Comparison of ENCODE assay signal across 8 mouse cellular contexts in genomic region chr8:86745221-86745934, GRCm38 (mm10). TPM values are rescaled to one million over a fixed set of nuclear protein-coding genes. Genes with fewer than 3 reads are reported as not detected.
DNase-seq lines count a peak whose midpoint lies in the region; ATAC-seq and TF ChIP-seq lines count a peak whose summit lies in the region.

Gm10638 (plus strand) TSS chr8:86745699.
Siah1a (minus strand) TSS chr8:86745934.

- H3K9me3 ChIP-seq in G1E (replicated peaks), result no peaks in the 10 kb centered on the region
- H3K9me3 ChIP-seq in forebrain, embryonic 16.5 days (ENCODE audit: control insufficient read depth, low read length), result no peaks in the 10 kb centered on the region
- H3K9me3 ChIP-seq in lung, embryonic 16.5 days (ENCODE audit: control insufficient read depth, low read length), result no peaks in the 10 kb centered on the region

- DNase-seq in G1E (ENCODE audit: low spot score), result peak; percentile 48
- DNase-seq in cerebellum, adult 18-20 months, result peak; percentile 67 to 75
- peak; percentile 70 for DNase-seq in heart, postnatal 4 days
- peak; percentile 52 for DNase-seq in layer of hippocampus, adult 9-11 months
- DNase-seq in thymus, postnatal 0 days (ENCODE audit: low spot score), result peak; percentile 49

- no peak for TF ChIP-seq CTCF in G1E (IDR thresholded peaks at IDR 0.05; ENCODE audit: low read depth, low read length)
- TF ChIP-seq CTCF in olfactory bulb, adult 2 months (IDR thresholded peaks at IDR 0.05; ENCODE audit: insufficient read depth, low read depth, low read length), result no peak

- ATAC-seq in G1E (ENCODE audit: extremely low read depth, insufficient number of reproducible peaks, low FRiP score, poor library complexity, severe bottlenecking), result peak; percentile 52
- peak; percentile 79 for ATAC-seq in forebrain, embryonic 16.5 days
- peak; percentile 80 for ATAC-seq in lung, embryonic 16.5 days (ENCODE audit: low read depth)

- peak within 1 kb of the TSS; percentile 85 for H3K4me3 ChIP-seq in G1E (ENCODE audit: low read depth, low read length)
- H3K4me3 ChIP-seq in forebrain, embryonic 16.5 days (replicated peaks; ENCODE audit: low read length), result peak within 1 kb of the TSS; percentile 91
- H3K4me3 ChIP-seq in lung, embryonic 16.5 days (ENCODE audit: low read length), result peak within 1 kb of the TSS; percentile 92
- H3K4me3 ChIP-seq in olfactory bulb, adult 2 months (ENCODE audit: insufficient read depth, low read depth, low read length), result peak within 1 kb of the TSS; percentile 95

- TF ChIP-seq POLR2A in olfactory bulb, adult 2 months (IDR thresholded peaks at IDR 0.05; ENCODE audit: insufficient read depth, low read depth, low read length), result no peak; the same call in 1 of the 2 replicates

- H3K36me3 ChIP-seq in G1E (replicated peaks), result peaks cover 6% of the 10 kb centered on the region
- H3K36me3 ChIP-seq in forebrain, embryonic 16.5 days (ENCODE audit: control insufficient read depth, insufficient read depth), result no peaks in the 10 kb centered on the region
- no peaks in the 10 kb centered on the region for H3K36me3 ChIP-seq in lung, embryonic 16.5 days (ENCODE audit: control insufficient read depth, insufficient read depth, low read length)

- peak within 1 kb of the TSS; percentile 84 for H3K4me2 ChIP-seq in forebrain, embryonic 16.5 days (ENCODE audit: low read length)
- H3K4me2 ChIP-seq in lung, embryonic 16.5 days (ENCODE audit: low read depth, low read length), result peak within 1 kb of the TSS; percentile 79

- H3K9ac ChIP-seq in forebrain, embryonic 16.5 days (replicated peaks; ENCODE audit: low read depth, low read length), result peak within 1 kb of the TSS; percentile 99
- H3K9ac ChIP-seq in lung, embryonic 16.5 days (ENCODE audit: low read length), result peak within 1 kb of the TSS; percentile 98

- under 1% methylated on average over 73 of the region's 88 CpGs for WGBS in forebrain, embryonic 16.5 days
- under 1% methylated on average over 50 of the region's 88 CpGs for WGBS in lung, embryonic 16.5 days
- whole genome bisulfite sequencing in olfactory bulb, adult 2 months, result under 1% methylated on average over 75 of the region's 88 CpGs

- peak within 1 kb of the TSS; percentile 96 for H3K27ac ChIP-seq in forebrain, embryonic 16.5 days (ENCODE audit: low read length)
- H3K27ac ChIP-seq in lung, embryonic 16.5 days (ENCODE audit: low read length), result peak within 1 kb of the TSS; percentile 97
- peak within 1 kb of the TSS; percentile 89 for H3K27ac ChIP-seq in olfactory bulb, adult 2 months (ENCODE audit: insufficient read depth, low read depth, low read length)

- peaks cover 3% of the 10 kb centered on the region; the same call in 1 of the 2 replicates for H3K27me3 ChIP-seq in G1E (ENCODE audit: insufficient read depth, low read length)
- no peaks in the 10 kb centered on the region for H3K27me3 ChIP-seq in forebrain, embryonic 16.5 days (replicated peaks; ENCODE audit: control insufficient read depth, insufficient read depth, low read length)
- no peaks in the 10 kb centered on the region for H3K27me3 ChIP-seq in lung, embryonic 16.5 days (ENCODE audit: control insufficient read depth, insufficient read depth, low read depth, low read length)

- H3K4me1 ChIP-seq in G1E (ENCODE audit: insufficient read depth, low read depth, low read length), result peaks cover 38% of the 10 kb centered on the region
- H3K4me1 ChIP-seq in forebrain, embryonic 16.5 days (replicated peaks; ENCODE audit: control insufficient read depth, insufficient read depth, low read length), result peaks cover 33% of the 10 kb centered on the region
- H3K4me1 ChIP-seq in lung, embryonic 16.5 days (replicated peaks; ENCODE audit: control insufficient read depth, insufficient read depth, low read length), result peaks cover 18% of the 10 kb centered on the region
- peaks cover 6% of the 10 kb centered on the region for H3K4me1 ChIP-seq in olfactory bulb, adult 2 months (ENCODE audit: control insufficient read depth, insufficient read depth, low read length)

RNA-seq across cellular contexts. Expression of gene Gm10638, which starts in this region (rescaled TPM):
- total RNA-seq in G1E (2014; fragmentation: Nextera tagmentation), result not detected in 2 replicates
- total RNA-seq in G1E (2017), result 0.16 and 0.17 TPM in 2 replicates
- polyA plus RNA-seq in G1E (2012), result 0.24 and 0.43 TPM in 2 replicates
- polyA plus RNA-seq in forebrain, embryonic 16.5 days (2015; fragmentation: Nextera tagmentation; extraction: Ambion mirVana), result 6.8 and 8.7 TPM in 2 replicates
- 1 to 10 TPM; 3.0 to 3.6 TPM for total RNA-seq in heart, postnatal 4 days (2021)
- polyA plus RNA-seq in lung, embryonic 16.5 days (2015; fragmentation: Nextera tagmentation; extraction: Ambion mirVana), result 2.5 and 3.3 TPM in 2 replicates
- polyA plus RNA-seq in olfactory bulb, adult 2 months (2012; ENCODE audit: insufficient read depth, insufficient read length, low replicate concordance, missing spikeins), result not detected in 2 replicates
- 4.5 and 4.8 TPM in 2 replicates for polyA plus RNA-seq in thymus, postnatal 0 days (2015; fragmentation: Nextera tagmentation; extraction: Ambion mirVana)

RNA-seq across cellular contexts. Expression of gene Siah1a, which starts in this region (rescaled TPM):
- total RNA-seq in G1E (2014; fragmentation: Nextera tagmentation) (21.3 and 24.7 TPM in 2 replicates), G1E (2017) (17.2 and 21.0 TPM in 2 replicates)
- 5.2 and 7.7 TPM in 2 replicates for polyA plus RNA-seq in G1E (2012)
- 94.9 and 119 TPM in 2 replicates for polyA plus RNA-seq in forebrain, embryonic 16.5 days (2015; fragmentation: Nextera tagmentation; extraction: Ambion mirVana)
- total RNA-seq in heart, postnatal 4 days (2021), result 10 to 100 TPM; 30.2 to 31.2 TPM
- 31.5 and 39.5 TPM in 2 replicates for polyA plus RNA-seq in lung, embryonic 16.5 days (2015; fragmentation: Nextera tagmentation; extraction: Ambion mirVana)
- polyA plus RNA-seq in olfactory bulb, adult 2 months (2012; ENCODE audit: insufficient read depth, insufficient read length, low replicate concordance, missing spikeins), result not detected in 2 replicates
- 36.4 and 41.5 TPM in 2 replicates for polyA plus RNA-seq in thymus, postnatal 0 days (2015; fragmentation: Nextera tagmentation; extraction: Ambion mirVana)

Comparison
In these comparisons a context has a peak if more than half of its experiments do, and no peak if none do; other contexts are left out.
1. Peak in every context shown above with its lines: DNase-seq, ATAC-seq, H3K4me3 ChIP-seq and H3K27ac ChIP-seq.